Mouse (Mus musculus) lung, postnatal 0 days (tissue): Measurements from ENCODE around the gene Tspan8. TPM values are rescaled to one million over a fixed set of nuclear protein-coding genes. Genes with fewer than 3 reads are reported as not detected.
A peak's percentile ranks its signal among the peaks of the same experiment; 100 is the strongest.

Experiments used
- ATAC-seq: fragments of 200-750 bp; cut with Nextera tagmentation; 2 replicates; pipeline ENCODE4 v1.8.0; 2017; ENCODE audit warnings: moderate library complexity
- DNase-seq: peaks from one replicate; pipeline ENCODE4 v3.0.0-alpha.2; 2016; ENCODE audit warnings: low spot score
- H3K27ac ChIP-seq: fragments of 300-500 bp; sonication (generic); 2 replicates; pipeline ENCODE4 v1.5.1; 2014; ENCODE audit warnings: antibody characterized with exemption, mild to moderate bottlenecking, low read length, mixed read lengths
- H3K27me3 ChIP-seq: fragments of 300-500 bp; sonication (generic); replicated peaks from 2 replicates; pipeline ENCODE4 v1.6.1; 2014; ENCODE audit warnings: low read length, mixed read lengths; ENCODE audit not compliant: insufficient read depth
- H3K36me3 ChIP-seq: fragments of 300-500 bp; sonication (generic); 2 replicates; pipeline ENCODE4 v1.6.1; 2014; ENCODE audit warnings: low read length, mixed read lengths; ENCODE audit not compliant: insufficient read depth
- H3K4me1 ChIP-seq: fragments of 300-500 bp; sonication (generic); 2 replicates; pipeline ENCODE4 v1.6.1; 2014; ENCODE audit warnings: antibody characterized with exemption, low read depth, low read length, mixed read lengths; ENCODE audit not compliant: insufficient read depth
- H3K4me2 ChIP-seq: fragments of 300-500 bp; sonication (generic); replicated peaks from 2 replicates; pipeline ENCODE4 v1.6.1; 2014; ENCODE audit warnings: low read depth, mild to moderate bottlenecking, low read length, moderate library complexity, mixed read lengths
- H3K4me3 ChIP-seq: fragments of 300-500 bp; sonication (generic); 2 replicates; pipeline ENCODE4 v1.5.1; 2014; ENCODE audit warnings: low read depth, low read length
- H3K9ac ChIP-seq: fragments of 300-500 bp; sonication (generic); replicated peaks from 2 replicates; pipeline ENCODE4 v1.6.1; 2014; ENCODE audit warnings: low read depth, mild to moderate bottlenecking
- H3K9me3 ChIP-seq: fragments of 300-500 bp; sonication (generic); 2 replicates; pipeline ENCODE4 v1.6.1; 2016; ENCODE audit warnings: low read length, mixed read lengths
- CTCF ChIP-seq: IDR thresholded peaks from 2 replicates; pipeline ENCODE4 v1.5.1; 2016; ENCODE audit warnings: antibody characterized with exemption, mild to moderate bottlenecking
- EP300 ChIP-seq: IDR thresholded peaks from 2 replicates; pipeline ENCODE4 v1.6.1; 2016; ENCODE audit warnings: antibody characterized with exemption, mild to moderate bottlenecking, control low read depth
- WGBS: fragments of 180-500 bp; shearing (Covaris S2); extraction: QIAGEN DNeasy Blood & Tissue Kit; methylation state at CpG from one replicate; pipeline ENCODE4 v1.1.7; 2014; 5-methylcytosine and 5-hydroxymethylcytosine counted together
- polyA plus RNA-seq: library from polyadenylated mRNA; unstranded; fragments of >200 nt; fragmentation: Nextera tagmentation; extraction: Ambion mirVana; gene quantifications from 2 replicates; pipeline ENCODE4 v1.2.1, GENCODE M21; 2015

Tspan8 gene
- polyA plus RNA-seq, 1 experiment from 2014 or later, result 253 TPM

DNA sequence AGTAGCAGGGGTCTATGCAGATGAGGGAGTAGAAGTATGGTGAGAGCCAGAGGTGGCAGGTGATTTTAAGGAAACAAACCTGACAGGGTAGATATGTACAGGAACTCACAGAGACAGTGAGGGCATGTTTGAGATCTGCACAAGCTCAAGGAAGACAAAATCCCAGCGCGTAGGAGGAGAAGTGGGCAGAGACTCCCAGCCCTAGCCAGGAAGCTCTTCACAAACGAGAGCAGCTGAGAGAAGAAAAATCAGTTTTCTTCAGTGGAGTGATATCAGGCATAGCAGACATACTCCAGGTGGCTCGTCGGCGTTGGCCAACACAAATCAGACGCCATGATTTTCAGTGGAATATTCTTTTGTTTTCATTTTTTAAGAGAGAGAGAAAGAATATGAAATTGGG lies 8.7 kb downstream of the Tspan8 start:
- Histone ChIP-seq H3K4me3 (no peak overlapping the region), H3K4me1 (peaks cover 5% of the 10 kb centered on the region; the same call in 1 of the 2 replicates), H3K9ac (no peak overlapping the region), H3K9me3 (no peaks in the 10 kb centered on the region), H3K27ac (no peak overlapping the region), H3K36me3 (no peaks in the 10 kb centered on the region), H3K4me2 (no peak overlapping the region), H3K27me3 (no peaks in the 10 kb centered on the region)
- TF ChIP-seq CTCF, result no peak
- TF ChIP-seq EP300, result no peak
- WGBS, result 50% methylated on average over 7 of the region's 7 CpGs
- ATAC-seq (no peak), DNase-seq (no peak)

DNA sequence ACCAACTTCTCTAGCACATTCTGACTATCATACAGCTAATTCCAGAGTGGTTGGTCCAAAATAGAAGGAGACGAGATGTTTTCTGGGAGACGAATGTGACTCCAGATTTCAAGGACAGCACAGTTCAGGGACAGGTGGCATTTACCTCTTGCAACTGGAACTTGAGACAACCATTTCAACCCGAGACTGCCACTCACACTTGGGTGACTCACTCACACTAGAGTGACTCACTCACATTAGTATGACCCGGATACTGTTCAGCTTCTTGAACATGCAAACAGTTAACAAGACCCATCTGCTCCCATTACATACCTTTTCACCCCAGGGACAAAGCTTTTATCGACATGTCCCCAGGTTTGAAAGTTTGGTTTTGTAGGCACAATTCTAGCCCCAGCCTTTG lies 12.2 kb downstream of the Tspan8 start:
- DNase-seq (no peak), ATAC-seq (peak; percentile 59)
- no peak overlapping the region for H3K27ac ChIP-seq

DNA sequence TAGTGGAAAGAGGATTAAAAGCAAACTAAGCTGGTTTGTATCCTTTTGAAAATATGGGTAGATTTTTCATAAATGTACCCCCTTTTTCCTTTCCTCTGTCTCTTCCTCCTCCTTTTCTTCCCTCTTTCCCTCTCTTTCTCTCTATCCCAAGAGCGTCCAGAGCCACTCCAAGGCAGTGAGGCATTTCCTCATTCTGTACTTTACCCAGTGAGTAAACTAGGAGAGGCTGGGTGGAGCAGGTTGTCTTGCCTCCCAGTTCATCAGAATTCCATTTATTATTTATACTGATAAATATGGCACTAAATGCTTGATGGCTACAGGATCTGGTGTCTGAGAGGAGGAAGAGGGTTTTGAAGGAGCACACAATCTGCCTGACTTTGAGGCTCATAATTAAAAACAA lies 13.1 kb downstream of the Tspan8 start:
- Histone ChIP-seq H3K9ac (no peak overlapping the region), H3K36me3 (no peaks in the 10 kb centered on the region; the same call in 1 of the 2 replicates), H3K4me1 (no peaks in the 10 kb centered on the region), H3K4me2 (no peak overlapping the region), H3K27ac (no peak overlapping the region), H3K27me3 (no peaks in the 10 kb centered on the region), H3K4me3 (no peak overlapping the region), H3K9me3 (no peaks in the 10 kb centered on the region)
- WGBS, result 52% methylated on average over 1 of the region's 1 CpGs
- no peak for ATAC-seq
- DNase-seq, result no peak
- TF ChIP-seq CTCF (no peak), EP300 (no peak)

More for the DNA sequence above, 12.2 kb downstream of the Tspan8 start:
- H3K27me3 ChIP-seq, result no peaks in the 10 kb centered on the region
- no peak overlapping the region for H3K9ac ChIP-seq
- no peaks in the 10 kb centered on the region for H3K4me1 ChIP-seq
- H3K4me2 ChIP-seq, result no peak overlapping the region
- TF ChIP-seq CTCF (no peak), EP300 (no peak)
- no peaks in the 10 kb centered on the region for H3K9me3 ChIP-seq
- no peak overlapping the region for H3K4me3 ChIP-seq
- WGBS, result 75% methylated on average over 5 of the region's 5 CpGs
- no peaks in the 10 kb centered on the region; the same call in 1 of the 2 replicates for H3K36me3 ChIP-seq

DNA sequence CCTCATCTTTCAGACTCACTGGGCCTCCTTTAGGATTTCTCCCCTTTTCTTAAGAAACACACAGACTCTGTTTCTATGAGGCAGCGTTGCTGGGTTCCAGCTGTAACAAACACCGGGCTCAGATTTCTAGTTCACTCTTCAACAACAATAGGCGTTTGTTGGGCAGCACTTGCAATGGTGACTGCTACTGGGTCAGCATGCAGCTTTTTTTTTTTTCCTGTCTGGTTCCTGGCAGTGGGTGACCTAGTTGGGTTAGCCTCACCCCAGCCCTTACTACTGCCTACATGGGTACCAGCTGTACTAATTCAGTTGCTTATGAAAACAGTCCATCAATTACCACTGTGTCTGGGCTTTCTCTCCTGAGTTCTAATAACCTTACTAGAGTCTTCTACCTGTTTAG lies 14.1 kb downstream of the Tspan8 start:
- DNase-seq (no peak), ATAC-seq (no peak)
- no peak overlapping the region for H3K27ac ChIP-seq
- no peak overlapping the region for H3K9ac ChIP-seq
- 66% methylated on average over 3 of the region's 3 CpGs for WGBS
- H3K4me2 ChIP-seq, result no peak overlapping the region
- TF ChIP-seq CTCF, result no peak
- TF ChIP-seq EP300, result no peak
- H3K9me3 ChIP-seq, result no peaks in the 10 kb centered on the region
- no peaks in the 10 kb centered on the region for H3K27me3 ChIP-seq
- H3K36me3 ChIP-seq, result no peaks in the 10 kb centered on the region; the same call in 1 of the 2 replicates
- H3K4me3 ChIP-seq, result no peak overlapping the region
- H3K4me1 ChIP-seq, result no peaks in the 10 kb centered on the region

DNA sequence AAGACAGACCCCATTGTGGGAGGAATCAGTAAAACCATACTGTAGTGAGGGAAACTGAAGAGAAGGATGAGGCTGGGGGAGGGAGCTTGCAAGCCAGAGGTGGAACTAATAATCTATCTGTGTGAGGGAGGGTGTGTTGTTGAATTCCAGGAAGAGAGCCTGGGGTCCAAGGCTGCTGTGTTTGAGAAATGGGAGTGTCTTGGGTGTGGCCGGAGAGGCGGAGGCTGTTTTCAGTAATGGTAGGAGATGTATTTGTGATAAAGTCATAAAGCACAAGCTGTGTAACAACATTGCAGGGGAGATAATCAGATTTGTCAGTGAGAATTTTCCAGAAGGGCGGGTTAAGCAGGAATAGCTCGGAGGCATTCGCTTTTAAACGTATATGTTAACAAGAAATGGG lies 17.4 kb downstream of the Tspan8 start:
- Histone ChIP-seq H3K4me1 (no peaks in the 10 kb centered on the region), H3K4me3 (no peak overlapping the region), H3K4me2 (no peak overlapping the region), H3K9ac (no peak overlapping the region), H3K36me3 (no peaks in the 10 kb centered on the region; the same call in 1 of the 2 replicates), H3K9me3 (no peaks in the 10 kb centered on the region), H3K27ac (no peak overlapping the region), H3K27me3 (no peaks in the 10 kb centered on the region)
- no peak for TF ChIP-seq CTCF
- no peak for TF ChIP-seq EP300
- ATAC-seq (no peak), DNase-seq (no peak)
- WGBS, result 82% methylated on average over 6 of the region's 6 CpGs

DNA sequence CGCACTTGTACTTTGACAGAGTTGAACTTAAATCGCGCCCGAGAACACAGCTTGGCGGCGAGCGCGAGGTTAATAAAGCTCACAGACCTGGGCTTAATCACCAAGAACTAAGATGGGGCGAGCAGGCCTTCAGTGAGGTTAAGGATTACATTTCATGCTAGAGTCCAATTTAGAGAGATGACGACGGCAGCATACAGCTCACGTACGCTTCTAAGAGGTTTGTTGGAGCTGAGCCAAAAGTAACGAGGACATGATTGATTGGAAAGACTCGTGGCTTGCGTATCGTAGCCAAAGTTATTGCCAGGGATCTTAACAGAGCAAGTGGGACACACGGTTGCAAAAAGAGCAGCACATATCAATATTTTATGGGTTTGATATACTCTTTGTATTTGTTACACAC lies 30.3 kb downstream of the Tspan8 start:
- Histone ChIP-seq H3K4me1 (no peaks in the 10 kb centered on the region), H3K9me3 (no peaks in the 10 kb centered on the region), H3K9ac (no peak overlapping the region), H3K27ac (no peak overlapping the region), H3K36me3 (no peaks in the 10 kb centered on the region), H3K4me2 (no peak overlapping the region), H3K27me3 (no peaks in the 10 kb centered on the region), H3K4me3 (no peak overlapping the region)
- no peak for ATAC-seq
- DNase-seq, result peak; percentile 36
- TF ChIP-seq EP300 (no peak), CTCF (no peak)
- WGBS, result 53% methylated on average over 18 of the region's 18 CpGs

DNA sequence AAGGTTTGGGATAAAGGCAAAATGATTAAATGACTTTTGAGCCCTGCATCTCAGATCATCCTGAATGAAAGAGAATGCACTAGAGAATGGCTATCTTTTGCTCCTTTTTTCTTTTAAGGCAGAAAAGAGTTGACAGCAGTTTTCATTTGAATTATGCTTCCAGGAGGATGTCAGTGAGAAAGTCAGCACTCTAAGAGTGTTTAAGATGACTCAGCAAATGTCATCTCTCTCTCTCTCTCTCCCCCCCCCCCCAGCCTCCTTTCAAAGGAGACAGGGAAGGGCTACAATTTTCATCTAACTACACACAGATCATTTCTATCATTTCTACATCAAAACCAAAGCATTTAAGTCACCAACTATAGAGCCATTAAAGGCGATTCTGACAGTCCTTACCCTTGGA lies 31.9 kb downstream of the Tspan8 start:
- Histone ChIP-seq H3K4me2 (no peak overlapping the region), H3K9me3 (no peaks in the 10 kb centered on the region), H3K27ac (no peak overlapping the region), H3K9ac (no peak overlapping the region), H3K36me3 (no peaks in the 10 kb centered on the region), H3K4me3 (no peak overlapping the region), H3K27me3 (no peaks in the 10 kb centered on the region), H3K4me1 (no peaks in the 10 kb centered on the region)
- no peak for TF ChIP-seq EP300
- no peak for TF ChIP-seq CTCF
- ATAC-seq (no peak), DNase-seq (no peak)
- WGBS, result 82% methylated on average over 1 of the region's 1 CpGs
